Mouse (Mus musculus) lung, embryonic 16.5 days (tissue): ENCODE results near the gene Foxn3. TPM values are rescaled to one million over a fixed set of nuclear protein-coding genes. Genes with fewer than 3 reads are reported as not detected.
A peak's percentile ranks its signal among the peaks of the same experiment; 100 is the strongest.

Source experiments
- ATAC-seq: fragments of 200-750 bp; cut with Nextera tagmentation; 2 replicates; pipeline ENCODE4 v1.8.0; 2017; ENCODE audit warnings: low read depth, mild to moderate bottlenecking, moderate library complexity
- H3K27ac ChIP-seq: fragments of 300-500 bp; sonication (generic); 2 replicates; pipeline ENCODE4 v1.5.1; 2014; ENCODE audit warnings: mild to moderate bottlenecking, control low read depth, low read length
- H3K27me3 ChIP-seq: fragments of 300-500 bp; sonication (generic); 2 replicates; pipeline ENCODE4 v1.6.1; 2014; ENCODE audit warnings: low read depth, low read length, mixed read lengths; ENCODE audit not compliant: control insufficient read depth, insufficient read depth
- H3K36me3 ChIP-seq: fragments of 300-500 bp; sonication (generic); 2 replicates; pipeline ENCODE4 v1.6.1; 2014; ENCODE audit warnings: low read length; ENCODE audit not compliant: control insufficient read depth, insufficient read depth
- H3K4me1 ChIP-seq: fragments of 300-500 bp; sonication (generic); replicated peaks from 2 replicates; pipeline ENCODE4 v1.6.1; 2014; ENCODE audit warnings: low read length, mixed read lengths; ENCODE audit not compliant: control insufficient read depth, insufficient read depth
- H3K4me2 ChIP-seq: fragments of 300-500 bp; sonication (generic); 2 replicates; pipeline ENCODE4 v1.6.1; 2014; ENCODE audit warnings: low read depth, low read length, control low read depth
- H3K4me3 ChIP-seq: fragments of 300-500 bp; sonication (generic); 2 replicates; pipeline ENCODE4 v1.5.1; 2014; ENCODE audit warnings: mild to moderate bottlenecking, low read length, control low read depth
- H3K9ac ChIP-seq: fragments of 300-500 bp; sonication (generic); 2 replicates; pipeline ENCODE4 v1.6.1; 2014; ENCODE audit warnings: low read length, control low read depth
- H3K9me3 ChIP-seq: fragments of 300-500 bp; sonication (generic); 2 replicates; pipeline ENCODE4 v1.6.1; 2016; ENCODE audit warnings: low read length; ENCODE audit not compliant: control insufficient read depth
- WGBS: fragments of 180-500 bp; shearing (Covaris S2); extraction: QIAGEN DNeasy Blood & Tissue Kit; methylation state at CpG from one replicate; pipeline ENCODE4 v1.1.7; 2014; 5-methylcytosine and 5-hydroxymethylcytosine counted together
- polyA plus RNA-seq: library from polyadenylated mRNA; unstranded; fragments of >200 nt; fragmentation: Nextera tagmentation; extraction: Ambion mirVana; gene quantifications from 2 replicates; pipeline ENCODE4 v1.2.1, GENCODE M21; 2015

Gene Foxn3
- polyA plus RNA-seq, 1 experiment from 2014 or later, result 60.8 TPM

- no peaks in the 10 kb centered on the region for H3K36me3 ChIP-seq
- H3K27ac ChIP-seq, result peak overlapping the region; percentile 67
- no peak overlapping the region for H3K4me3 ChIP-seq
- no peak for ATAC-seq
- 69% methylated on average over 12 of the region's 12 CpGs for WGBS
- peaks cover 2% of the 10 kb centered on the region; the same call in 1 of the 2 replicates for H3K9me3 ChIP-seq
- H3K4me1 ChIP-seq, result peaks cover 39% of the 10 kb centered on the region
- no peak overlapping the region for H3K9ac ChIP-seq
- no peaks in the 10 kb centered on the region for H3K27me3 ChIP-seq
- no peak overlapping the region for H3K4me2 ChIP-seq
Measured at GRCm38 (mm10) chr12:99263592-99264335, 299.6 kb downstream of the Foxn3 start.

- Histone ChIP-seq H3K36me3 (no peaks in the 10 kb centered on the region), H3K4me3 (no peak overlapping the region), H3K27ac (peak overlapping the region; percentile 90), H3K9ac (no peak overlapping the region; the same call in 1 of the 2 replicates), H3K4me1 (peaks cover 42% of the 10 kb centered on the region), H3K9me3 (peaks cover 2% of the 10 kb centered on the region; the same call in 1 of the 2 replicates), H3K4me2 (peak overlapping the region; percentile 35), H3K27me3 (no peaks in the 10 kb centered on the region)
- WGBS, result 49% methylated on average over 1 of the region's 1 CpGs
- ATAC-seq, result no peak
Measured at GRCm38 (mm10) chr12:99262840-99263239, 300.5 kb downstream of the Foxn3 start.

DNA sequence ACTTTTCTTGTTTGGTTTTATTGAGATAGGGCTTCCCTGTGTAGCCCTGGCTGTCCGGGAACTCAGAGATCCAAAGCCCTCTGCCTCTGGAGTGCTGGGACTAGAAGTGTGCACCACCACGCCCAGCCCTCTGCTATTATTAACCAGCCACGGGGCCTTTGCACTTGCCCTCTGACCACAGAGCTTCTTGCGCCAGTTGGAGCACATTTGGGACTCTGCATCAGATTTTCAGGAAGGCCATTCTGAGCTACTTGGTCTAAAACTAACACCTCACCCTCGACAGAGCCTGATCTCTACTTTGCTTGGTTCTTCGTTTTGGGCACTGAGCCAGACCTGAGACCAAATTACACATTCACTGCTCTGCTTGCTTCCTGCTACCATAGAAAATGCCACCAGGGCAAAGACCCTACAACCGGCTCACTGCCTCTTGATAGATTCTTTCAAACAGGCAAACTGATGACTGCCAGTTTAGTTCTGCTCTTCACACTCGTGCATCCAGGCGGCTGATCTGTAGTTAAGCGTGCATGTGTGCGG, 301.2 kb downstream of the Foxn3 start:
- H3K4me1 ChIP-seq, result peaks cover 36% of the 10 kb centered on the region
- peak overlapping the region; percentile 35 for H3K4me2 ChIP-seq
- no peak overlapping the region for H3K4me3 ChIP-seq
- no peaks in the 10 kb centered on the region for H3K36me3 ChIP-seq
- peak overlapping the region; percentile 32; the same call in 1 of the 2 replicates for H3K9ac ChIP-seq
- H3K27ac ChIP-seq, result peak overlapping the region; percentile 90
- no peaks in the 10 kb centered on the region for H3K27me3 ChIP-seq
- WGBS, result 54% methylated on average over 11 of the region's 11 CpGs
- peaks cover 2% of the 10 kb centered on the region; the same call in 1 of the 2 replicates for H3K9me3 ChIP-seq
- peak; percentile 65 for ATAC-seq

DNA sequence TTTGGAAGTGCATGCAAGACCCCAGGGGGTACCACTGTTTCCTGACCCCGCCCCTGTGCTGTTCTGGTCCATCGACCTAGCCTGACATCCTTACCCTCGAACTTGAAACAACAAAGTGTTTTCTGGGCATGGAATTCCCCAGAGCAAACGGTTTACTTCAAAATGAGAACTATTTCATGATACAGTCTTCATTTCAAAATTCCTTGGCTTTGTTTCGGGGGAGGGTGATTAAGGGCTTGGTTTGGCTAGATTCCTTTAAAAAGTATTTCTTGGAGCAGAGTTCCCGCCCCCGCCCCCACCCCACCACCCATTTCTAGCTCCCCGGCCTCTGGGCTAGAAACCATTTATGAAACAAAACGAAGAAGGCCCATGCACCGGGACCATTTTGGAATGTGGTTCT, 303.2 kb downstream of the Foxn3 start:
- Histone ChIP-seq H3K4me1 (peaks cover 36% of the 10 kb centered on the region), H3K9me3 (peaks cover 2% of the 10 kb centered on the region; the same call in 1 of the 2 replicates), H3K4me3 (no peak overlapping the region), H3K27me3 (no peaks in the 10 kb centered on the region), H3K36me3 (no peaks in the 10 kb centered on the region), H3K4me2 (no peak overlapping the region), H3K27ac (peak overlapping the region; percentile 21; the same call in 1 of the 2 replicates), H3K9ac (no peak overlapping the region)
- ATAC-seq, result peak; percentile 43
- WGBS, result 42% methylated on average over 10 of the region's 10 CpGs

- Histone ChIP-seq H3K4me2 (no peak overlapping the region), H3K4me1 (peaks cover 25% of the 10 kb centered on the region), H3K9ac (no peak overlapping the region), H3K36me3 (no peaks in the 10 kb centered on the region), H3K27me3 (no peaks in the 10 kb centered on the region), H3K9me3 (no peaks in the 10 kb centered on the region), H3K27ac (no peak overlapping the region), H3K4me3 (no peak overlapping the region)
- 34% methylated on average over 5 of the region's 5 CpGs for WGBS
- no peak for ATAC-seq
Measured at GRCm38 (mm10) chr12:99257570-99257969, 305.8 kb downstream of the Foxn3 start.

GRCm38 (mm10) chr12:99256997-99257396, 306.4 kb downstream of the Foxn3 start:
- Histone ChIP-seq H3K9ac (no peak overlapping the region), H3K4me3 (no peak overlapping the region), H3K4me1 (peaks cover 21% of the 10 kb centered on the region), H3K27ac (no peak overlapping the region), H3K36me3 (no peaks in the 10 kb centered on the region), H3K9me3 (no peaks in the 10 kb centered on the region), H3K27me3 (no peaks in the 10 kb centered on the region), H3K4me2 (no peak overlapping the region)
- ATAC-seq, result no peak
- 58% methylated on average over 8 of the region's 8 CpGs for WGBS

DNA sequence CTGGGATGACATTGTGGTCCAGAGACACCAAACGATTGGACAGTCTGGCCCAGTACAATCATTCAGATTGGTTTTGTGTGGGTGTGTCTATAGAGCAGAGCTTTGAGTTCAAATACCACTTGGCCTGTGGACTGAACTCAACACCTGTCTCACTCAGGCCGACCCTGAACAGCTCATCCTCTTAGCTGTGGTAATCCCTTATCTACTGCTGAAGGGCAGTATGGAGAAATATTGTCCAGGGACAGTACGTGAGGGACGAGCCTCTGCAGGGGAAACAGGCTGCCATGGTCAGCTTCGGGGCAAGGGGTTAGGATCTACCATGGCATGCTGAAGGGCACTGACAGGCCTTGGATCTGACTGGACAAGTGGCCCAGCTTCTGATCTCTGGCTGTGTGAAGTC, 306.9 kb downstream of the Foxn3 start:
- 80% methylated on average over 5 of the region's 5 CpGs for WGBS
- Histone ChIP-seq H3K4me2 (no peak overlapping the region), H3K9ac (no peak overlapping the region), H3K27me3 (no peaks in the 10 kb centered on the region), H3K4me3 (no peak overlapping the region), H3K9me3 (no peaks in the 10 kb centered on the region), H3K36me3 (no peaks in the 10 kb centered on the region), H3K27ac (no peak overlapping the region), H3K4me1 (peaks cover 21% of the 10 kb centered on the region)
- no peak for ATAC-seq

- H3K4me3 ChIP-seq, result no peak overlapping the region
- no peak overlapping the region for H3K9ac ChIP-seq
- 85% methylated on average over 8 of the region's 8 CpGs for WGBS
- peaks cover 9% of the 10 kb centered on the region for H3K4me1 ChIP-seq
- ATAC-seq, result no peak
- no peak overlapping the region for H3K27ac ChIP-seq
- H3K36me3 ChIP-seq, result no peaks in the 10 kb centered on the region
- no peak overlapping the region for H3K4me2 ChIP-seq
- H3K27me3 ChIP-seq, result no peaks in the 10 kb centered on the region
- H3K9me3 ChIP-seq, result no peaks in the 10 kb centered on the region
Measured at GRCm38 (mm10) chr12:99254436-99254835, 308.9 kb downstream of the Foxn3 start.

DNA sequence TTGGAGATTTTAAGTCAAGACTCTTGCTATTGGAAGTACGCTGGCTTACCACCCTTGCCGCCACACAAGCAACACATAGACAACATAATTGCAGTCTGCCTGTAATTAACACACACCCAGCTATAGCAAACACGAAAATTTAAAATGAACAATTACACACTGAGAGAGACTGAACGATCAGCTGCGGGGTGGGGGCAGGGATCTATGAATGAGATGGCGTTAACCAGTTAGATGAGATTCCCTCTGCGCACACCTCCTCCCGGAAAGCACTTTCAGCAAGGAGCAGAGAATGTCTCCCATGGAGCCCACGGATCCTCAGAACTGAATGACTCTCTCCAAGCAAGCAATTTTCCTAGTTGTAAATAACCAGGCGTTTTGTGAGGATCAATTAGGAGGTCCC, 309.8 kb downstream of the Foxn3 start:
- no peaks in the 10 kb centered on the region for H3K9me3 ChIP-seq
- H3K27ac ChIP-seq, result no peak overlapping the region
- H3K27me3 ChIP-seq, result no peaks in the 10 kb centered on the region
- peaks cover 8% of the 10 kb centered on the region for H3K4me1 ChIP-seq
- H3K4me3 ChIP-seq, result no peak overlapping the region
- H3K9ac ChIP-seq, result no peak overlapping the region
- H3K36me3 ChIP-seq, result no peaks in the 10 kb centered on the region
- 87% methylated on average over 10 of the region's 10 CpGs for WGBS
- H3K4me2 ChIP-seq, result no peak overlapping the region
- ATAC-seq, result no peak
